Mouse (Mus musculus): ENCODE measurements around the gene 4933415A04Rik. TPM values are rescaled to one million over a fixed set of nuclear protein-coding genes. Genes with fewer than 3 reads are reported as not detected.
A peak's percentile ranks its signal among the peaks of the same experiment; 100 is the strongest.

4933415A04Rik gene
- polyA plus RNA-seq, 1 experiment from 2014 or later, result 5.4 TPM

- H3K27ac ChIP-seq, result peak overlapping the region; percentile 74
- H3K4me2 ChIP-seq, result 0 out of 2 replicates have a peak overlapping the region, but pooled peaks have one; percentile 22
- peaks cover 3% of the 10 kb centered on the region; the same call in 1 of the 2 replicates for H3K36me3 ChIP-seq
- H3K9ac ChIP-seq, result no peak overlapping the region
- 24% methylated on average over 3 of the region's 3 CpGs for whole genome bisulfite sequencing
- H3K4me3 ChIP-seq, result no peak overlapping the region
- 0 out of 2 replicates have a peak, but pooled peaks have one; percentile 4 for ATAC-seq (replicated peaks; ENCODE audit: insufficient number of reproducible peaks, insufficient read depth, low FRiP score, low read depth)
- H3K9me3 ChIP-seq (replicated peaks), result no peaks in the 10 kb centered on the region
- H3K4me1 ChIP-seq (replicated peaks), result peaks cover 40% of the 10 kb centered on the region
- H3K27me3 ChIP-seq, result no peaks in the 10 kb centered on the region
Measured at GRCm38 (mm10) chr11:43575061-43575375, 11.8 kb upstream of the 4933415A04Rik start.

GRCm38 (mm10) chr11:43575376-43576151 is 11.3 kb upstream of the 4933415A04Rik start:
- no peak overlapping the region for H3K9ac ChIP-seq
- peak overlapping the region; percentile 22; the same call in 1 of the 2 replicates for H3K4me2 ChIP-seq
- H3K9me3 ChIP-seq (replicated peaks), result no peaks in the 10 kb centered on the region
- no peaks in the 10 kb centered on the region for H3K27me3 ChIP-seq
- H3K4me3 ChIP-seq, result no peak overlapping the region
- peaks cover 8% of the 10 kb centered on the region; the same call in 1 of the 2 replicates for H3K36me3 ChIP-seq
- peaks cover 34% of the 10 kb centered on the region for H3K4me1 ChIP-seq (replicated peaks)
- ATAC-seq (replicated peaks; ENCODE audit: insufficient number of reproducible peaks, insufficient read depth, low FRiP score, low read depth), result 0 out of 2 replicates have a peak, but pooled peaks have one; percentile 9
- WGBS, result 28% methylated on average over 9 of the region's 9 CpGs
- H3K27ac ChIP-seq, result peak overlapping the region; percentile 74

GRCm38 (mm10) chr11:43577713-43578478 is 8.9 kb upstream of the 4933415A04Rik start:
- WGBS, result 67% methylated on average over 11 of the region's 11 CpGs
- H3K4me1 ChIP-seq (replicated peaks), result peaks cover 16% of the 10 kb centered on the region

DNA sequence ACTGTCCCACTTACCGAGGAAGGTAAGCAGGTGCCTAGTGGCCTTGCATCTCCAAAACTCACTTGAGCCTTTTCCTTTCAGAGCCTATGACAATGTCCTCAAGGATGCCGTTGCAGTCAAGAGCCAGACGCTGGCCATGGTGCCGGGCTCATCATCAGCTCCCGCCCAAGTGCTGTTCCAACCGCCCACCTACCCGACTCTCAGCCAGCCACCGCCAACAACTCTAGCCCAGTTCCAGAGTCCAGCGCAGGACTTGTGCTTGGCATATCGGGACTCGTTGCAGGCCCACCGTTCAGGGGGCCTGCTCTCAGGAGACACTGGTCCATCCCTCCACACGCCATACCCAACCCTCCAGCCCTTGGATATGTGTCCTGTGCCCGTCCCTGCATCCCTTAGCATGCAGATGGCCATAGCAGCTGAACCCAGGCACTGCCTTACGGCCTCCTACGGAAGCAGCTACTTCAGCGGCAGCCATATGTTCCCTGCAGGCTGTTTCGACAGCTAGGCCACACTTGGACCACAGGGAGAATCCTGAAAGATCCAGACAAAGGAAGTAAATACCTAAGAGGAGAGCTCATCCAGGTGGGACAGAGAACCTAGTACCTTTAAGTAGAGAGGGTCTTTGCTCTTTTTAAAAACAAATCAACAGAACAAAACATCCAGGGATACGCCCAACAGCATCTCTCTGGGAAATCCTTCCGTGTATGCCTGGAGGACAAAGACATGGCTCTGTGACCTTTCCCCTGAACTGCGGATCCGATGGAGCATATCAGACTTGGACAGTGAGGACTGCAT is 1.4 kb upstream of the 4933415A04Rik start:
- 86% methylated on average over 22 of the region's 22 CpGs for WGBS
- no peak overlapping the region for H3K9ac ChIP-seq
- no peaks in the 10 kb centered on the region for H3K9me3 ChIP-seq (replicated peaks)
- H3K4me1 ChIP-seq (replicated peaks), result no peaks in the 10 kb centered on the region
- H3K27ac ChIP-seq, result no peak overlapping the region
- H3K4me3 ChIP-seq, result no peak overlapping the region
- no peaks in the 10 kb centered on the region for H3K27me3 ChIP-seq
- ATAC-seq (replicated peaks; ENCODE audit: insufficient number of reproducible peaks, insufficient read depth, low FRiP score, low read depth), result no peak
- H3K36me3 ChIP-seq, result peaks cover 38% of the 10 kb centered on the region; the same call in 1 of the 2 replicates
- H3K4me2 ChIP-seq, result no peak overlapping the region

More at GRCm38 (mm10) chr11:43577713-43578478, 8.9 kb upstream of the 4933415A04Rik start:
- Histone ChIP-seq H3K4me2 (no peak overlapping the region), H3K9me3 (replicated peaks) (no peaks in the 10 kb centered on the region), H3K27ac (no peak overlapping the region), H3K9ac (no peak overlapping the region), H3K27me3 (no peaks in the 10 kb centered on the region), H3K4me3 (no peak overlapping the region), H3K36me3 (peaks cover 19% of the 10 kb centered on the region; the same call in 1 of the 2 replicates)
- peak; percentile 62; the same call in 1 of the 2 replicates for ATAC-seq (replicated peaks; ENCODE audit: insufficient number of reproducible peaks, insufficient read depth, low FRiP score, low read depth)

GRCm38 (mm10) chr11:43589530-43590072 is 2.8 kb downstream of the 4933415A04Rik start:
- Histone ChIP-seq H3K9me3 (replicated peaks) (no peaks in the 10 kb centered on the region), H3K27ac (no peak overlapping the region), H3K27me3 (no peaks in the 10 kb centered on the region), H3K4me2 (no peak overlapping the region), H3K36me3 (peaks cover 9% of the 10 kb centered on the region; the same call in 1 of the 2 replicates), H3K9ac (no peak overlapping the region), H3K4me1 (replicated peaks) (no peaks in the 10 kb centered on the region), H3K4me3 (no peak overlapping the region)
- ATAC-seq (replicated peaks; ENCODE audit: insufficient number of reproducible peaks, insufficient read depth, low FRiP score, low read depth), result no peak
- 75% methylated on average over 6 of the region's 6 CpGs for WGBS

DNA sequence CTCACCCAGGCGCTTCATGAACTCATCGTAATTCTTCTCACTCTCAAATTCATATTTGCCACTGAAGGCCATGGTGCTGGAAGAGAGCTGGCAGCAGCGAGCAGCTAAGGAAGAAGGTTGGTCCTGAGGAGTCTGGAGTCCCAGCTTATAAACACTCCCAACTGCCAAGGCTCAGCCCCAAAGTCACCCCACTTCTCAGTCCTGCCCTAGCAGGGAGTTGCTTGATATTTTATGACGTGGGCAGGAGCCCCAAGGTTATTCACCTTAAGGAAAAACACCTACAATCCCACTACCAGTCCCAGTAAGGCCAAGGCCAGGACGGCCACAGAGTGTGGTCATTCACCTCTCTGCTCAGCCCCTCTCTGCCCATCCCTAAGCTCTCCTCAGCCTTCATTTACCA is 14.6 kb downstream of the 4933415A04Rik start, which contains the start of gene Fabp6:
TSS of gene Fabp6 (minus strand) at position 101 of the 400 bp plus-strand sequence.
- H3K4me1 ChIP-seq (replicated peaks), result no peaks in the 10 kb centered on the region
- H3K9me3 ChIP-seq (replicated peaks), result no peaks in the 10 kb centered on the region
- no peaks in the 10 kb centered on the region for H3K36me3 ChIP-seq
- no peak within 1 kb of the TSS for H3K4me3 ChIP-seq
- no peak for ATAC-seq (replicated peaks; ENCODE audit: insufficient number of reproducible peaks, insufficient read depth, low FRiP score, low read depth)
- H3K4me2 ChIP-seq, result no peak within 1 kb of the TSS
- H3K27ac ChIP-seq, result no peak within 1 kb of the TSS
- H3K9ac ChIP-seq, result no peak within 1 kb of the TSS
- 81% methylated on average over 5 of the region's 5 CpGs for WGBS
- no peaks in the 10 kb centered on the region for H3K27me3 ChIP-seq

GRCm38 (mm10) chr11:43604207-43604606 is 17.4 kb downstream of the 4933415A04Rik start:
- Histone ChIP-seq H3K36me3 (no peaks in the 10 kb centered on the region), H3K4me2 (no peak overlapping the region), H3K9ac (no peak overlapping the region), H3K27ac (no peak overlapping the region), H3K27me3 (no peaks in the 10 kb centered on the region), H3K4me3 (no peak overlapping the region), H3K9me3 (replicated peaks) (no peaks in the 10 kb centered on the region), H3K4me1 (replicated peaks) (no peaks in the 10 kb centered on the region)
- WGBS, result 85% methylated on average over 2 of the region's 2 CpGs
- no peak for ATAC-seq (replicated peaks; ENCODE audit: insufficient number of reproducible peaks, insufficient read depth, low FRiP score, low read depth)

GRCm38 (mm10) chr11:43604891-43605290 is 18.1 kb downstream of the 4933415A04Rik start:
- ATAC-seq (replicated peaks; ENCODE audit: insufficient number of reproducible peaks, insufficient read depth, low FRiP score, low read depth), result no peak
- Histone ChIP-seq H3K9me3 (replicated peaks) (no peaks in the 10 kb centered on the region), H3K4me1 (replicated peaks) (no peaks in the 10 kb centered on the region), H3K9ac (no peak overlapping the region), H3K4me3 (no peak overlapping the region), H3K4me2 (no peak overlapping the region), H3K36me3 (no peaks in the 10 kb centered on the region), H3K27me3 (no peaks in the 10 kb centered on the region), H3K27ac (no peak overlapping the region)
- WGBS, result 83% methylated on average over 6 of the region's 6 CpGs

DNA sequence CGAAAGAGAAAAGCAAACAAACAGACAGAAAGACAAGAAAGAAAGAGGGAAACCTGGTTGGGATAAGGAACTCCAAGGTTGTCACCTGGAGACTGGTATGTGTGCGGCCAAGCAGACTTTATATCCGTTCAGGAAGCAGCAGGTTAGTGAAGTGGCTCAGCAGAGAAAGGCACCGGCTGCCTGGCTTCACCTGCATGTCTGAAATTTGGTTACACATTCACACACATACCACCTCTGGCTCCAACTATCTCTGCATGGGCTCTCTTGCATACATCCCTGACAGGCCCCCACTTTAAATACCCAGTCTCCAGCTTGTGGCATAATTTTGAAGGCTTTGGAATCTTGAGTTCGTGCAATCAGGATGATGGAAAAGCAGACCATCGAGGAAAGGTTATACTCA is 19.0 kb downstream of the 4933415A04Rik start:
- no peak for ATAC-seq (replicated peaks; ENCODE audit: insufficient number of reproducible peaks, insufficient read depth, low FRiP score, low read depth)
- Histone ChIP-seq H3K9ac (no peak overlapping the region), H3K27me3 (no peaks in the 10 kb centered on the region), H3K27ac (no peak overlapping the region), H3K4me1 (replicated peaks) (no peaks in the 10 kb centered on the region), H3K4me3 (no peak overlapping the region), H3K4me2 (no peak overlapping the region), H3K9me3 (replicated peaks) (no peaks in the 10 kb centered on the region), H3K36me3 (no peaks in the 10 kb centered on the region)
- 84% methylated on average over 6 of the region's 6 CpGs for WGBS

DNA sequence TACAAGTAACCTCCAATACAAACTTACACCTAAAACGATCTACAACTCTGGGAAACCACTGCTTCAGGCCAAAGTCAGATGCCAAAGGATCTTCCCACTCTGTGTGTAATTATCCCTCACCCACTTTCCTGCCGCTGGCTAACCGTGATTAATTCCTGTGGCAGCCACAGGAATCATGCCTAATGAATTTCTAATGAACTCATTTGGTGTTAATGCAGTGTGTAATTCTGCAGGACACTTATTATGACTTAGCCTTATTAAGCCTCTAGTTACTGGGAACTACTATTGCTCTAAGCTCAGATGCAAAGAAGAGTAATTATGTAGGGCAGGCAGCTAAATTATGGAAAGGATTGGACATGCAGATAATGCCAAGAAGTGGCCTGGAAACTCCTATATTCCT is 21.6 kb downstream of the 4933415A04Rik start:
- H3K27me3 ChIP-seq, result no peaks in the 10 kb centered on the region
- H3K4me1 ChIP-seq (replicated peaks), result peaks cover 8% of the 10 kb centered on the region
- no peak overlapping the region for H3K9ac ChIP-seq
- no peak overlapping the region for H3K4me3 ChIP-seq
- 85% methylated on average over 3 of the region's 3 CpGs for WGBS
- H3K36me3 ChIP-seq, result no peaks in the 10 kb centered on the region
- H3K4me2 ChIP-seq, result no peak overlapping the region
- H3K9me3 ChIP-seq (replicated peaks), result no peaks in the 10 kb centered on the region
- no peak overlapping the region for H3K27ac ChIP-seq
- no peak for ATAC-seq (replicated peaks; ENCODE audit: insufficient number of reproducible peaks, insufficient read depth, low FRiP score, low read depth)
